Mouse (Mus musculus): ENCODE results near the gene Stac2. TPM values are rescaled to one million over a fixed set of nuclear protein-coding genes. Genes with fewer than 3 reads are reported as not detected.

Stac2 gene
- polyA plus RNA-seq, 1 experiment from 2014 or later: 0.35 TPM

DNA sequence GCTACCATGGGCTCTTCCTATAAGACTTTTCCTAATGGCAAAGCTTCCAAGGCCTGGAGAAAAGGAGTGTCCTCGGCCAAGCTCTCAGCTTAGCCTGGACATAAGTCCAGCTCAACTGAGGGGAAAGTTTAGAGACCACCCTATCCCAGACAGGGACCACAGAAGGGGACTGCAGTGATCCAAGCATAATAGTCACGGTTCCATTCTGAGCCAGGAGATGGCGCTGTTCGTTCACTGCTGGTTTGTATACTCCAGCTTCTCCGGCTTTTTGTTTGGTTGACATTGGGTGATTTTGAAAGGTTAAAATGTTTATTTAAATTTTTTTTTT lies 21.9 kb downstream of the Stac2 start:
- WGBS: 6% methylated on average over 5 of the region's 5 CpGs
- H3K27me3 ChIP-seq (replicated peaks; ENCODE audit: control insufficient read depth, insufficient read depth, low read length): peaks cover 9% of the 10 kb centered on the region
- H3K4me1 ChIP-seq (replicated peaks; ENCODE audit: control insufficient read depth, insufficient read depth, low read length): peaks cover 8% of the 10 kb centered on the region; the same call in 1 of the 2 replicates
- no peak overlapping the region for H3K9ac ChIP-seq (ENCODE audit: low read length)
- peaks cover 35% of the 10 kb centered on the region for H3K36me3 ChIP-seq (ENCODE audit: control insufficient read depth, insufficient read depth, low read length)
- DNase-seq (ENCODE audit: low spot score) (peak; percentile 94), ATAC-seq (replicated peaks; ENCODE audit: low FRiP score, low TSS enrichment, low read depth) (peak; percentile 42; the same call in 1 of the 2 replicates)
- no peak overlapping the region for H3K4me3 ChIP-seq (ENCODE audit: low read depth, low read length)
- H3K9me3 ChIP-seq (ENCODE audit: control insufficient read depth, low read length): no peaks in the 10 kb centered on the region
- H3K27ac ChIP-seq (ENCODE audit: low read depth): no peak overlapping the region
- no peak overlapping the region for H3K4me2 ChIP-seq (ENCODE audit: low read length)

DNA sequence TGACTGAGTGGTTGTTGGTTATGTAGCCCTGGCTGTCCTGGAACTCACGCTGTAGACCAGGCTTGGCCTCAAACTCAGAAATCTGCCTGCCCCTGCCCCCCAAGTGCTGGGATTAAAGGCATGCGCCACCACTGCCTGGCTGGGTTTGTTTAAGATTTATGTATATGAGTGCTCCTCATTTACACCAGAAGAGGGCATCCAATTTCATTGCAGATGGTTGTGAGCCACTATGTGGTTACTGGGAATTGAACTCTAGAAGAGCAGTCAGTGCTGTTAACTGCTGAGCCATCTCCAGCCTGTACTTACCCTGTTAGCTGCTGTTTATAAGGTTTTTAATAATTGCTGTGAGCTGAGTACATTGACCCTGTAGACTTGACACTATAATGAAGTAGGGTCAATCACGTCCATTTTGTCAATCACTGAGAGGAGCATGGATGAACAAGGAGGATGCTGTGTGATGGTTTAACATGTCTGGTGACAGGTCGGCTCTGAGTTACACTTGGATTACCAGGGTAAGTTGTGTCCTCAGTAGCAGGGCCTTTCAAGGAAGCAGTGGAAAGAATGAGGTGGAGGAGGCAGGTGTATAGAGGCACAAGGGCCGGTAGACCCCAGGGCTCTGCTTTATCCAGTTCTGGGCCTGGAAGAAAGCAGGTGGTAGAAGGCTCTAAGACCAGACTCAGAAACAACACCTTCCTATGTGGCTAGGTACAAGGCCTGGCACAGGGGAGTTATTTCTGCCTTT lies 22.4 kb downstream of the Stac2 start:
- DNase-seq (ENCODE audit: low spot score) (peak; percentile 59), ATAC-seq (replicated peaks; ENCODE audit: low FRiP score, low TSS enrichment, low read depth) (no peak)
- WGBS: 53% methylated on average over 5 of the region's 5 CpGs

DNA sequence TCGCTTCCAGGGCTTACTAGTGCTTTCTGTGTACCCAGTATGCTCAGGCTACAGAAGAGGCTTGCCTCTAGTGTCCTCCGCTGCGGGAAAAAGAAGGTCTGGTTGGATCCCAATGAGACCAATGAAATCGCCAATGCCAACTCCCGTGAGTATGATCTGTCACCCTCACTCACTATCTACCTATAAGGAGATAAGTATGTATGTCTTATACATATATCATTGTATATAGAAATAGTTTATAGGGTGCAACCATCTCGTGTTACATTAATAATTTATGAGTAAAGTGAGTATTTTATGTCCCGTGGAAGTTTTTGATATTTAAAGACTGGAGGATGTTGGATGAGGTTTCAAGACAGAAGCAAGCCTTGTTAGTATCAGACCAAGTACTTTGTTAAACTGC lies 25.5 kb downstream of the Stac2 start:
- Histone ChIP-seq H3K4me2 (ENCODE audit: low read length) (peak overlapping the region; percentile 98), H3K4me1 (replicated peaks; ENCODE audit: control insufficient read depth, insufficient read depth, low read length) (peaks cover 10% of the 10 kb centered on the region), H3K27ac (ENCODE audit: low read depth) (no peak overlapping the region), H3K36me3 (ENCODE audit: control insufficient read depth, insufficient read depth, low read length) (peaks cover 35% of the 10 kb centered on the region), H3K9ac (ENCODE audit: low read length) (peak overlapping the region; percentile 100), H3K4me3 (ENCODE audit: low read depth, low read length) (peak overlapping the region; percentile 100), H3K27me3 (replicated peaks; ENCODE audit: control insufficient read depth, insufficient read depth, low read length) (no peaks in the 10 kb centered on the region), H3K9me3 (ENCODE audit: control insufficient read depth, low read length) (no peaks in the 10 kb centered on the region)
- 22% methylated on average over 7 of the region's 7 CpGs for WGBS
- DNase-seq (ENCODE audit: low spot score) (no peak), ATAC-seq (replicated peaks; ENCODE audit: low FRiP score, low TSS enrichment, low read depth) (no peak)

More for the DNA sequence above, 22.4 kb downstream of the Stac2 start:
- H3K4me3 ChIP-seq (ENCODE audit: low read depth, low read length): no peak overlapping the region
- H3K4me1 ChIP-seq (replicated peaks; ENCODE audit: control insufficient read depth, insufficient read depth, low read length): peaks cover 8% of the 10 kb centered on the region
- peaks cover 35% of the 10 kb centered on the region for H3K36me3 ChIP-seq (ENCODE audit: control insufficient read depth, insufficient read depth, low read length)
- H3K9me3 ChIP-seq (ENCODE audit: control insufficient read depth, low read length): no peaks in the 10 kb centered on the region
- peaks cover 5% of the 10 kb centered on the region; the same call in 1 of the 2 replicates for H3K27me3 ChIP-seq (replicated peaks; ENCODE audit: control insufficient read depth, insufficient read depth, low read length)
- no peak overlapping the region for H3K4me2 ChIP-seq (ENCODE audit: low read length)
- H3K27ac ChIP-seq (ENCODE audit: low read depth): no peak overlapping the region
- H3K9ac ChIP-seq (ENCODE audit: low read length): no peak overlapping the region

DNA sequence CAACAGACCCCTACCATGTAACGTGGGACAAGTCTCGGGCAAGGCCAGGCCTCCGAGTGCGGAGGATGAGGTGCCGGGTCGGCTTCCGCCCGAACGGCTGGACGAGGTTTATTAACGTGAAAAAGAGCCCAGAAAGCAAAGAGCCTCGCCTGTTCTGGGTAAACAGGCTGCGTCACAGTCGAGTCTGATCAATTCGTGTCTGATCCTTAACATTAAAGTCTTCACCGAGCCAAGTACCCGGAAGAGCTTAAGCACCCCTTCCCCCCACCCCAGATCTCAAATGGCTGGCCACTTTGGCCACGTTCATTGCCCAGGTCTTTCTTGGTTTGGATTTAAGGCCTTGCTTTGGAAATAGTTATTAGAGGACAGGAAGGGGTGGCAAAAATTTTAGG lies 26.0 kb downstream of the Stac2 start:
- H3K9ac ChIP-seq (ENCODE audit: low read length): peak overlapping the region; percentile 100
- peak overlapping the region; percentile 98 for H3K4me2 ChIP-seq (ENCODE audit: low read length)
- ATAC-seq (replicated peaks; ENCODE audit: low FRiP score, low TSS enrichment, low read depth) (no peak), DNase-seq (ENCODE audit: low spot score) (no peak)
- peak overlapping the region; percentile 87 for H3K27ac ChIP-seq (ENCODE audit: low read depth)
- no peaks in the 10 kb centered on the region for H3K9me3 ChIP-seq (ENCODE audit: control insufficient read depth, low read length)
- H3K36me3 ChIP-seq (ENCODE audit: control insufficient read depth, insufficient read depth, low read length): peaks cover 35% of the 10 kb centered on the region
- H3K27me3 ChIP-seq (replicated peaks; ENCODE audit: control insufficient read depth, insufficient read depth, low read length): no peaks in the 10 kb centered on the region
- H3K4me3 ChIP-seq (ENCODE audit: low read depth, low read length): peak overlapping the region; percentile 100
- H3K4me1 ChIP-seq (replicated peaks; ENCODE audit: control insufficient read depth, insufficient read depth, low read length): peaks cover 10% of the 10 kb centered on the region
- under 1% methylated on average over 18 of the region's 18 CpGs for whole genome bisulfite sequencing

DNA sequence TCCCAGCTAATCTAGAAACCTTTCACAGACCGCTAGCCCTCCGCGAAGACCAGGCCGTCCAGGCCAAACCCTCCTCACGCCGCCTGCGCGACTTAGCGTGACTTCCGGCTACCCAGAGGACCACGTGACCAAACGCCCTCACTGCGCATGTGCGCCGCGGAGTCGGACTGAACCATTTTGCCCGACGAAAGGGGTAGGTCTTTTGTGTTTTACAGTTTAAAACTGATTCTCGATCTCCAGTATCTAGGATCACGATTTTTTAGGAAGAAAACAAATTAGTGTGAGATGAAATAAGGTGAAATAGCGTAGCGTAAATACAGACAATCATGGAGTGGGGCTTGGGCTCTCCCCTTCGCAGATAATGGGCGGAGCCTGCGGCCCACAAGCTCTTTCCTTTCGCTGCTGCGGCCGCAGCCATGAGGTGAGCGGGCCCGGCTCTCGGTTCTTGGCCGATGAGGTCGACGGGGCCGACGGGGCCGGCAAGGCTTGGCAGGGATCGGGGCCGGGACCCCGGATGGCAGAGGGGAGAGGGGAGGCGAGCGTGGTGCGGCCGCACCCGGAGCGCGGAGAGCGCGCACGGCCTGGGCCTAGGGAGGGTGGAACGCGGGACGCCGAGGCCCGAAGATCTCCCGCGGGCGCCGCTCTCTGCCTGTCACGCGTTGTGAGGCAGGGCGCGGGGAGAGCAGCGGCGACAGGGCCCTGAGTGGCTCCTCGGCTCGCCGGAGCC lies 26.5 kb downstream of the Stac2 start, which contains the start of gene Rpl19:
Rpl19 (plus strand) TSS at position 141 of the 727 bp plus-strand sequence.
- peak within 1 kb of the TSS; percentile 100 for H3K4me3 ChIP-seq (ENCODE audit: low read depth, low read length)
- WGBS: under 1% methylated on average over 67 of the region's 69 CpGs

DNA sequence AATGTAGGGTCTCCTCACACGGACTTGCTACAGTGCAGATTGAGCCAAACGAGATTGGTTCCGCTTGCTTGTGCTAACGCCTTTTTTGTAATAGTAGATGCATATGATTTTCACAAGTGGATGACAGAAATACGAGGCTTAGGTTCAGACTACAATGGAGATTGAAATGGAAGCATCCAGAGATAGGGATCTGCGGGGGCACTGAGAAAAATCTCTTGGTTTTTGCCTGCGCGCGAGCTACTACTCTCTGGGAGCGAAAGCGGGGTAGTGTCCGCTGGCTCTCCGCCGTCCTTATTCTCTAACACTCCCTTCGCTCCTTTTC lies 27.1 kb downstream of the Stac2 start:
- H3K9ac ChIP-seq (ENCODE audit: low read length): peak overlapping the region; percentile 100
- 4% methylated on average over 15 of the region's 15 CpGs for WGBS
- peak overlapping the region; percentile 87 for H3K27ac ChIP-seq (ENCODE audit: low read depth)
- peak overlapping the region; percentile 100 for H3K4me3 ChIP-seq (ENCODE audit: low read depth, low read length)
- H3K4me2 ChIP-seq (ENCODE audit: low read length): peak overlapping the region; percentile 98
- H3K36me3 ChIP-seq (ENCODE audit: control insufficient read depth, insufficient read depth, low read length): peaks cover 34% of the 10 kb centered on the region
- no peaks in the 10 kb centered on the region for H3K9me3 ChIP-seq (ENCODE audit: control insufficient read depth, low read length)
- peaks cover 18% of the 10 kb centered on the region for H3K4me1 ChIP-seq (replicated peaks; ENCODE audit: control insufficient read depth, insufficient read depth, low read length)
- DNase-seq (ENCODE audit: low spot score) (no peak), ATAC-seq (replicated peaks; ENCODE audit: low FRiP score, low TSS enrichment, low read depth) (no peak; the same call in 1 of the 2 replicates)
- no peaks in the 10 kb centered on the region for H3K27me3 ChIP-seq (replicated peaks; ENCODE audit: control insufficient read depth, insufficient read depth, low read length)

More for the DNA sequence above, 26.5 kb downstream of the Stac2 start, which contains the start of gene Rpl19:
- ATAC-seq (replicated peaks; ENCODE audit: low FRiP score, low TSS enrichment, low read depth) (peak; percentile 71), DNase-seq (ENCODE audit: low spot score) (peak; percentile 93)
- no peaks in the 10 kb centered on the region for H3K9me3 ChIP-seq (ENCODE audit: control insufficient read depth, low read length)
- peak within 1 kb of the TSS; percentile 87 for H3K27ac ChIP-seq (ENCODE audit: low read depth)
- no peaks in the 10 kb centered on the region for H3K27me3 ChIP-seq (replicated peaks; ENCODE audit: control insufficient read depth, insufficient read depth, low read length)
- H3K4me2 ChIP-seq (ENCODE audit: low read length): peak within 1 kb of the TSS; percentile 98
- H3K36me3 ChIP-seq (ENCODE audit: control insufficient read depth, insufficient read depth, low read length): peaks cover 35% of the 10 kb centered on the region
- H3K9ac ChIP-seq (ENCODE audit: low read length): peak within 1 kb of the TSS; percentile 100
- peaks cover 13% of the 10 kb centered on the region for H3K4me1 ChIP-seq (replicated peaks; ENCODE audit: control insufficient read depth, insufficient read depth, low read length)

DNA sequence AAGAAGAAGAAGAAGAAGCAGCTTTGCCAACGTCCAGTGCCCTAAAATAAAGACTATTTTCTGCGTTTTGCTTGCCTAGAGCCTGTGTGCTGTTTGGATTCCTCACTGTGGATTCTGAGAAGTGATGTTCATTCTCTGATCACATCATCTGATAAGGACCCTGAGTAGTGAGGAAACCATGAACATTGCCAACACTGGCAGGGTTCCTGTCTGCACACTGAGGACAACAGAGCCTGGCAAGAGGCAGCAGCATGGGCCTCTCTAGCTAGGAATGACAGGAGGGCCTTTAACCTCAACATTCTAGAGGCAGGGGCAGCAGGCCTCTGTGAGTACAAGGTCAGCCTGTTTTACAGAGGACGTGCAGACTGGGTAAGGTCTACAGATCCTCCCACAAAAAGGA lies 28.7 kb downstream of the Stac2 start:
- 79% methylated on average over 3 of the region's 3 CpGs for WGBS
- Histone ChIP-seq H3K36me3 (ENCODE audit: control insufficient read depth, insufficient read depth, low read length) (peaks cover 17% of the 10 kb centered on the region), H3K27ac (ENCODE audit: low read depth) (no peak overlapping the region), H3K9ac (ENCODE audit: low read length) (no peak overlapping the region), H3K4me2 (ENCODE audit: low read length) (no peak overlapping the region), H3K4me3 (ENCODE audit: low read depth, low read length) (no peak overlapping the region), H3K27me3 (replicated peaks; ENCODE audit: control insufficient read depth, insufficient read depth, low read length) (no peaks in the 10 kb centered on the region), H3K9me3 (ENCODE audit: control insufficient read depth, low read length) (no peaks in the 10 kb centered on the region), H3K4me1 (replicated peaks; ENCODE audit: control insufficient read depth, insufficient read depth, low read length) (peaks cover 30% of the 10 kb centered on the region)
- ATAC-seq (replicated peaks; ENCODE audit: low FRiP score, low TSS enrichment, low read depth) (no peak), DNase-seq (ENCODE audit: low spot score) (no peak)

DNA sequence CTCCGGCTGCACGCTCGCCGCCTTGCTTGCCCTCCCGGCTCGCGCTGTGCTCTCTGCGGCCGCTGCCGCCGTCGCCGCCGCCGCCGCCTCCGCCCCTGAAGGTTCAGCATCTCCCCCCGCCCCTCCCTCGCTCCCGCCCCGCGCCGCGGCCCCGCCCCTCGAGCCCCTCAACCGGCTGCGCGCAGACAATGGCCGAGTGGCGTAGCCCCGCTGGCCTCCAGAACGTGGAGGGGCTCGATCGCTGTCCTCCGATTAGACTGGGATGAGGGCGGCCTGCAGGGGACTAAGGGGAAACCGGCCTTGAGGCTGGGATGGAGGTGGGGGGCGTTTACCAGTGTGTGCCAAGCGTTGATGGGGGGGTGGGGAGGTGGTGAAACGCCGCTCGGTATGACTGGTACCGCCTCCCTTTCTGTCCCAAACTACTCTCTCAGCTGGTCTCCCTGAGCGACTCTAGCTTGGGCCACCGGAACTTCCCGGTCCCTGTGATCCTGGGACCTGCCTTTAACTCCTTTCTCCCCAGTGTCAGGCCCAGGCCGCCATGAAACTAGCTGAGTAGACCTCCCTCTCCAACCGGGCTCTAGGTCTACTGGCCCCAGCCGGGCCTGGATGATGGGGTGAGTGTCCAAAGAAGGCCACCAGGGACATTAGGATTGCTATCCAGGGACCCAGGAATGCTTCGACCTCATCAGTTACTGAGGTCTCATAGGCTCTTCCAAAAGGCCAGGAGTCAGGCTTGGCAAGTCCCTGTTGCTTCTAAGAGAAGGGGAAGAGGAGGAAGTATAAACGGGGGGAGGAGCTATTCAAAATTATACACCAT lies 30.5 kb downstream of the Stac2 start, which contains the start of gene Cacnb1:
Cacnb1 (minus strand) TSS at position 480 of the 817 bp plus-strand sequence.
- Histone ChIP-seq H3K36me3 (ENCODE audit: control insufficient read depth, insufficient read depth, low read length) (peaks cover under 1% of the 10 kb centered on the region; the same call in 1 of the 2 replicates), H3K4me2 (ENCODE audit: low read length) (peak within 1 kb of the TSS; percentile 92), H3K27ac (ENCODE audit: low read depth) (peak within 1 kb of the TSS; percentile 89), H3K27me3 (replicated peaks; ENCODE audit: control insufficient read depth, insufficient read depth, low read length) (no peaks in the 10 kb centered on the region), H3K9ac (ENCODE audit: low read length) (peak within 1 kb of the TSS; percentile 71), H3K9me3 (ENCODE audit: control insufficient read depth, low read length) (no peaks in the 10 kb centered on the region), H3K4me3 (ENCODE audit: low read depth, low read length) (peak within 1 kb of the TSS; percentile 80), H3K4me1 (replicated peaks; ENCODE audit: control insufficient read depth, insufficient read depth, low read length) (peaks cover 29% of the 10 kb centered on the region)
- ATAC-seq (replicated peaks; ENCODE audit: low FRiP score, low TSS enrichment, low read depth): peak; percentile 33
- WGBS: 1% methylated on average over 50 of the region's 52 CpGs
- peak; percentile 86 for DNase-seq (ENCODE audit: low spot score)
